Mouse (Mus musculus): ENCODE measurements around the gene Bckdk. TPM values are rescaled to one million over a fixed set of nuclear protein-coding genes. Genes with fewer than 3 reads are reported as not detected.

The Bckdk gene
- total RNA-seq, 2 experiments from 2014 or later = 35.7 to 41.6 TPM

GRCm38 (mm10) chr7:127896384-127896783, 7.5 kb upstream of the Bckdk start:
- DNase-seq = peak in 1 of 2 experiments; percentile 40

- no peak for DNase-seq
These were observed 6.3 kb upstream of the Bckdk start for GRCm38 (mm10) chr7:127897542-127897941.

GRCm38 (mm10) chr7:127898179-127898956, 5.5 kb upstream of the Bckdk start:
- no peak for DNase-seq

- no peak for DNase-seq
These were observed 3.9 kb upstream of the Bckdk start for GRCm38 (mm10) chr7:127899997-127900396.

GRCm38 (mm10) chr7:127901772-127902171, 2.1 kb upstream of the Bckdk start:
- no peak for DNase-seq

- DNase-seq = no peak
These were observed 4.1 kb downstream of the Bckdk start for GRCm38 (mm10) chr7:127907939-127908338.

- no peak for DNase-seq
These were observed 4.8 kb downstream of the Bckdk start for GRCm38 (mm10) chr7:127908656-127909055.

GRCm38 (mm10) chr7:127912190-127912871, 8.4 kb downstream of the Bckdk start, which contains the start of gene Kat8:
Gene Kat8, plus strand, starts transcription at chr7:127912516.
- DNase-seq = peak; percentile 86

- DNase-seq = no peak
These were observed 9.1 kb downstream of the Bckdk start for GRCm38 (mm10) chr7:127912938-127913337.

- DNase-seq = no peak
These were observed 11.4 kb downstream of the Bckdk start for GRCm38 (mm10) chr7:127915293-127915692.

GRCm38 (mm10) chr7:127918203-127918602, 14.3 kb downstream of the Bckdk start:
- DNase-seq = no peak

GRCm38 (mm10) chr7:127919290-127919689, 15.4 kb downstream of the Bckdk start:
- DNase-seq = no peak

GRCm38 (mm10) chr7:127921516-127921915, 17.6 kb downstream of the Bckdk start:
- DNase-seq = no peak

GRCm38 (mm10) chr7:127922451-127923275, 18.8 kb downstream of the Bckdk start:
- peak in 1 of 2 experiments; percentile 30 for DNase-seq

GRCm38 (mm10) chr7:127923714-127924113, 19.8 kb downstream of the Bckdk start:
- no peak for DNase-seq

GRCm38 (mm10) chr7:127925252-127925651, 21.4 kb downstream of the Bckdk start:
- DNase-seq = no peak

- no peak for DNase-seq
These were observed 22.2 kb downstream of the Bckdk start for GRCm38 (mm10) chr7:127926066-127926465.

GRCm38 (mm10) chr7:127926846-127927245, 23.0 kb downstream of the Bckdk start:
- DNase-seq = no peak

GRCm38 (mm10) chr7:127927726-127928125, 23.8 kb downstream of the Bckdk start:
- DNase-seq = no peak

GRCm38 (mm10) chr7:127928596-127928995, 24.7 kb downstream of the Bckdk start:
- DNase-seq = no peak

GRCm38 (mm10) chr7:127929923-127930322, 26.0 kb downstream of the Bckdk start, which contains the start of gene Prss8:
Gene Prss8, minus strand, starts transcription at chr7:127930104.
- DNase-seq = no peak

- no peak for DNase-seq
These were observed 26.8 kb downstream of the Bckdk start for GRCm38 (mm10) chr7:127930636-127931035.
